In the genomic region with DNA sequence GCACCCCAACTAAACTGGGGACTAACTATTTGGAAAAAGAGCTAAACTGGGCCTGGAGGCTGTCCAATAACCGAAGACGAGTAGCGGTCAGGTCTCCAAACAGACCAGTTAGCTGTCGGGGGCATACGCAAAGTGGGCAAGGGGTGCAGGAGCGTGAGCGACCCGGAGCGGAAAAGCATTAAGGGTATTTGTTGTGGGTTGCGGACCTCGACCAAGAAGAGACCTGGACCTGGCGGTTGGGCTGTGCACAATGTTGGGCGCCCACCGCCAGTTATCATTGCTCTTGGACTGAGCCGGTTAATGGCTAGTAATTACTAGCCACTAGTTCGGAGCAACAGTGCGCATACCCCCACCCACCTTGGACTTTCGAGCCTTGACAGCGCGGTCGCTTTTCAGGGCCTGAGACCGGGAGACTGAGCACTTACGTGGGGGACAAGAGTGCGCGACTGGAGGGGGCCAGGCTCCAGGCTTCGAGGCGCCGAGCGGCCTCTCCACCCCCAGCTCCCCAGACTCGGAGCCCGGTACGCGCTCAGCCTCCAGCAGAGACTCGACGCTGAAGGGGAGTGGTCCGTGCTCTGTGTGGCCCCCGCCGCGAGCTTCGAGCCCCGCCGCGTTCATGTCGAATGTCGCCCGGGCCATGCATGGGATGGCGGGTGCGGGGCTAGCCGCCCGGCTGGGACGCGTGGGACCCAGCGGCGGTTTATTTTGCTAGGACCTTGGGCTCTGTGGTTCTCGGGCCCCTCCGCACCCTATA, we compare ENCODE assay signal across 9 mouse cellular contexts. TPM values are rescaled to one million over a fixed set of nuclear protein-coding genes. Genes with fewer than 3 reads are reported as not detected.
DNase-seq lines count a peak whose midpoint lies in the region; ATAC-seq lines count a peak whose summit lies in the region.
"Had no signal": no experiment of that assay in that cellular context is flagged by ENCODE, and none has a peak within 500 bp of the region (broad histone marks: within the 10 kb centered on the region; RNA-seq: fewer than 3 reads in every experiment).

A gene (minus strand): TSS at position 729 of the 754 bp plus-strand sequence.

- peak within 1 kb of the TSS; percentile 53 for H3K4me3 ChIP-seq in heart, embryonic 13.5 days
- peak within 1 kb of the TSS; percentile 65 for H3K4me3 ChIP-seq in hindbrain, embryonic 10.5 days
- peak within 1 kb of the TSS; percentile 41 for H3K4me3 ChIP-seq in midbrain, embryonic 13.5 days (replicated peaks)

- ATAC-seq in heart, embryonic 13.5 days (ENCODE audit: extremely low read depth, insufficient number of reproducible peaks, low FRiP score, low TSS enrichment): no peak
- ATAC-seq in midbrain, embryonic 13.5 days: peak; percentile 74

- H3K4me1 ChIP-seq in heart, embryonic 13.5 days: peaks cover 23% of the 10 kb centered on the region
- peaks cover 51% of the 10 kb centered on the region for H3K4me1 ChIP-seq in hindbrain, embryonic 10.5 days (replicated peaks)
- H3K4me1 ChIP-seq in midbrain, embryonic 13.5 days (replicated peaks): peaks cover 24% of the 10 kb centered on the region

- H3K27ac ChIP-seq in heart, embryonic 13.5 days (replicated peaks): no peak within 1 kb of the TSS
- peak within 1 kb of the TSS; percentile 86 for H3K27ac ChIP-seq in hindbrain, embryonic 10.5 days
- H3K27ac ChIP-seq in midbrain, embryonic 13.5 days: no peak within 1 kb of the TSS; the same call in 1 of the 2 replicates

- no peaks in the 10 kb centered on the region for H3K36me3 ChIP-seq in heart, embryonic 13.5 days
- H3K36me3 ChIP-seq in hindbrain, embryonic 10.5 days: peaks cover 15% of the 10 kb centered on the region; the same call in 1 of the 2 replicates
- no peaks in the 10 kb centered on the region for H3K36me3 ChIP-seq in midbrain, embryonic 13.5 days

- H3K27me3 ChIP-seq in heart, embryonic 13.5 days (replicated peaks): peaks cover 99% of the 10 kb centered on the region
- peaks cover 97% of the 10 kb centered on the region for H3K27me3 ChIP-seq in hindbrain, embryonic 10.5 days (ENCODE audit: insufficient read depth, poor library complexity, severe bottlenecking)
- peaks cover 99% of the 10 kb centered on the region for H3K27me3 ChIP-seq in midbrain, embryonic 13.5 days

- no peak for DNase-seq in heart, adult 9 months (ENCODE audit: low spot score in 2 of 2)
- peak; percentile 52 for DNase-seq in ZHBTc4 (ENCODE audit: low read depth, low spot score)
- peak; percentile 58 for DNase-seq in hindbrain, embryonic 10.5 days (ENCODE audit: low spot score)
- no peak for DNase-seq in adrenal gland, adult (ENCODE audit: inconsistent age in 2 of 2, low spot score in 1 of 2)
- no peak for DNase-seq in testis, postnatal 14 days (ENCODE audit: low spot score)
- no peak for DNase-seq in layer of hippocampus, postnatal 10 days (ENCODE audit: low spot score in 2 of 2)

- peak within 1 kb of the TSS; percentile 63 for H3K9ac ChIP-seq in heart, embryonic 13.5 days
- H3K9ac ChIP-seq in midbrain, embryonic 13.5 days (replicated peaks): peak within 1 kb of the TSS; percentile 44

- H3K9me3 ChIP-seq in heart, embryonic 13.5 days: no peaks in the 10 kb centered on the region
- H3K9me3 ChIP-seq in hindbrain, embryonic 10.5 days: no peaks in the 10 kb centered on the region
- H3K9me3 ChIP-seq in midbrain, embryonic 13.5 days: no peaks in the 10 kb centered on the region

- WGBS in heart, embryonic 13.5 days: under 1% methylated on average over 56 of the region's 56 CpGs
- WGBS in hindbrain, embryonic 10.5 days: under 1% methylated on average over 56 of the region's 56 CpGs
- 2% methylated on average over 56 of the region's 56 CpGs for WGBS in midbrain, embryonic 13.5 days

- H3K4me2 ChIP-seq in heart, embryonic 13.5 days: peak within 1 kb of the TSS; percentile 84
- H3K4me2 ChIP-seq in midbrain, embryonic 13.5 days (replicated peaks): peak within 1 kb of the TSS; percentile 60

RNA-seq across cellular contexts. Expression of the gene that starts here (rescaled TPM):
- not detected in 2 replicates for polyA plus RNA-seq in heart, embryonic 13.5 days (2015; fragmentation: Nextera tagmentation; extraction: Ambion mirVana)
- 95.9 and 105 TPM in 2 replicates for polyA plus RNA-seq in hindbrain, embryonic 10.5 days (2016; fragmentation: Nextera tagmentation; extraction: Ambion mirVana)
- 3.6 and 4.4 TPM in 2 replicates for polyA plus RNA-seq in midbrain, embryonic 13.5 days (2015; fragmentation: Nextera tagmentation; extraction: Ambion mirVana)
- under 1 TPM; 0.16 to 0.20 TPM for total RNA-seq in layer of hippocampus, postnatal 10 days (2021)
- total RNA-seq: heart, postnatal 36 days had no signal

Comparison
In these comparisons a context has a peak if more than half of its experiments do, and no peak if none do; other contexts are left out.
1. RNA of the gene that starts here (polyA plus RNA-seq): 95.9 to 105 TPM in hindbrain, embryonic 10.5 days; 3.6 to 4.4 TPM in midbrain, embryonic 13.5 days and not detected in heart, embryonic 13.5 days; every median in the first group is over 10 times any median in the second.
2. DNase-seq: peak in ZHBTc4 (single experiment) and hindbrain, embryonic 10.5 days (single experiment); none in heart, adult 9 months (0 of 2), adrenal gland, adult (0 of 2), testis, postnatal 14 days (single experiment) and layer of hippocampus, postnatal 10 days (0 of 2).
3. Peak in every context shown above with its lines, with median percentiles within 50 percentile points of each other: H3K4me3 ChIP-seq.